Comparison of ENCODE assay signal across 26 mouse cellular contexts in the genomic region with DNA sequence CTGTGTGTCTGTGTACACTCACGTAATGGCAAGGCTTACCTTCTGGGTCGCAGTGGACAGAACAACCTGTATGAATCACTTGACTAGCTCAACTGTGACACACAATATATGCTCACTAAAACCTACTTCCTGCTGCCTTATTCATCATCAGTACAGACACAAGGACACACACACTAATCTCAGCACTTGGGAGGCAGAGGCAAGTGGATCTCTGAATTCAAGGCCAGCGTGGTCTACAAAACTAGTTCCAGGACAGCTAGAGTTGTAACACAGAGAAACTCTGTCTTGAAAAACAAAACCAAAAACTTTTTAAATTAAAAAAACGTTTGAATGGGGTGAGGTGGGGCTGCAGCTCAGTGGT. TPM values are rescaled to one million over a fixed set of nuclear protein-coding genes. Genes with fewer than 3 reads are reported as not detected.
DNase-seq lines count a peak whose midpoint lies in the region; ATAC-seq and TF ChIP-seq lines count a peak whose summit lies in the region.
"Had no signal": no experiment of that assay in that cellular context is flagged by ENCODE, and none has a peak within 500 bp of the region (broad histone marks: within the 10 kb centered on the region; RNA-seq: fewer than 3 reads in every experiment).

No protein-coding gene starts in this region.

- peak; percentile 23; the same call in 1 of the 2 replicates for ATAC-seq in liver, embryonic 11.5 days (replicated peaks; ENCODE audit: low FRiP score)
- peak; percentile 55 for ATAC-seq in liver, embryonic 14.5 days (ENCODE audit: insufficient read depth)
- peak; percentile 2; the same call in 1 of the 2 replicates for ATAC-seq in megakaryocyte progenitor cell, adult 5-6 weeks (replicated peaks; ENCODE audit: poor library complexity)
- ATAC-seq: CD4-positive, CD25-positive, alpha-beta regulatory T cell, adult 4 months; forebrain, embryonic 15.5 days; hindbrain, postnatal 0 days had no signal

- TF ChIP-seq CTCF in liver, embryonic 14.5 days (IDR thresholded peaks at IDR 0.05; ENCODE audit: low read depth): no peak

- TF ChIP-seq EP300 in liver, embryonic 14.5 days (IDR thresholded peaks at IDR 0.05; ENCODE audit: low read depth): no peak

- H3K36me3 ChIP-seq in liver, embryonic 11.5 days (ENCODE audit: control insufficient read depth, insufficient read depth, low read length): peaks cover 74% of the 10 kb centered on the region
- peaks cover 78% of the 10 kb centered on the region for H3K36me3 ChIP-seq in liver, embryonic 14.5 days (replicated peaks; ENCODE audit: control insufficient read depth, insufficient read depth, low read depth)

- no peaks in the 10 kb centered on the region for H3K27me3 ChIP-seq in liver, embryonic 11.5 days (replicated peaks; ENCODE audit: control insufficient read depth, insufficient read depth, low read length)
- H3K27me3 ChIP-seq in liver, embryonic 14.5 days (ENCODE audit: control insufficient read depth, insufficient read depth, low read length): no peaks in the 10 kb centered on the region
- H3K27me3 ChIP-seq: embryonic facial prominence, embryonic 12.5 days; forebrain, embryonic 15.5 days; heart, embryonic 15.5 days; hindbrain, embryonic 13.5 days had no signal

- peak overlapping the region; percentile 19; the same call in 1 of the 2 replicates for H3K4me2 ChIP-seq in liver, embryonic 11.5 days
- peak overlapping the region; percentile 53 for H3K4me2 ChIP-seq in liver, embryonic 14.5 days (ENCODE audit: low read depth)
- H3K4me2 ChIP-seq: embryonic facial prominence, embryonic 12.5 days; forebrain, embryonic 15.5 days; heart, embryonic 15.5 days; hindbrain, embryonic 13.5 days had no signal

- no peak for DNase-seq in liver, embryonic 11.5 days (ENCODE audit: low spot score)
- DNase-seq in liver: no peak
- DNase-seq in liver, embryonic 14.5 days (ENCODE audit: low read depth in 3 of 3, low spot score in 3 of 3): no peak
- DNase-seq in retina, embryonic 14.5 days (ENCODE audit: low spot score): no peak
- no peak for DNase-seq in gastrocnemius, postnatal 10 days
- DNase-seq in left cerebral cortex, adult 11 months (ENCODE audit: low spot score): no peak
- DNase-seq: adrenal gland, adult 8-10 months; adrenal gland, postnatal 36 days; B cell, adult 2 months; cerebellum, adult 11-12 months; cerebellum, adult 9-10 months; cerebellum, postnatal 25 days; heart, adult 18-20 months; heart, postnatal 14 days had no signal

- H3K4me1 ChIP-seq in liver, embryonic 11.5 days (replicated peaks; ENCODE audit: control insufficient read depth, insufficient read depth, low read length): peaks cover 24% of the 10 kb centered on the region
- peaks cover 27 to 31% of the 10 kb centered on the region in 2 experiments for H3K4me1 ChIP-seq in liver, embryonic 14.5 days (replicated peaks; ENCODE audit: control insufficient read depth in 2 of 2, insufficient read depth in 2 of 2, low read length in 1 of 2)
- H3K4me1 ChIP-seq: forebrain, embryonic 15.5 days; hindbrain, embryonic 13.5 days had no signal

- no peak overlapping the region for H3K4me3 ChIP-seq in liver, embryonic 11.5 days (ENCODE audit: low read depth, low read length)
- H3K4me3 ChIP-seq in liver, embryonic 14.5 days (ENCODE audit: insufficient read depth in 1 of 2, low read depth in 2 of 2, low read length in 2 of 2): 0 out of 4 replicates have a peak overlapping the region, but pooled peaks of 1 of the 2 experiments have one; percentile 11
- H3K4me3 ChIP-seq: embryonic facial prominence, embryonic 12.5 days; forebrain, embryonic 10.5 days; forebrain, embryonic 15.5 days; heart, embryonic 10.5 days; heart, embryonic 15.5 days; hindbrain, embryonic 13.5 days had no signal

- no peaks in the 10 kb centered on the region for H3K9me3 ChIP-seq in liver, embryonic 11.5 days (ENCODE audit: control insufficient read depth, low read length)
- no peaks in the 10 kb centered on the region for H3K9me3 ChIP-seq in liver, embryonic 14.5 days (ENCODE audit: control insufficient read depth, low read length)
- H3K9me3 ChIP-seq: embryonic facial prominence, embryonic 12.5 days; forebrain, embryonic 10.5 days; forebrain, embryonic 15.5 days; G1E; heart, embryonic 10.5 days; heart, embryonic 15.5 days; hindbrain, embryonic 13.5 days had no signal

- peak overlapping the region; percentile 81 for H3K27ac ChIP-seq in liver, embryonic 11.5 days (ENCODE audit: low read depth, low read length)
- H3K27ac ChIP-seq in liver, embryonic 14.5 days: peak overlapping the region; percentile 92
- H3K27ac ChIP-seq: embryonic facial prominence, embryonic 12.5 days; forebrain, embryonic 10.5 days; forebrain, embryonic 15.5 days; heart, embryonic 10.5 days; heart, embryonic 15.5 days; hindbrain, embryonic 13.5 days; hindbrain, postnatal 0 days had no signal

- WGBS in liver, embryonic 11.5 days: 71% methylated on average over 4 of the region's 4 CpGs
- 49% methylated on average over 4 of the region's 4 CpGs for WGBS in liver, embryonic 14.5 days (ENCODE audit: insufficient replicate concordance)

- peak overlapping the region; percentile 3; the same call in 1 of the 2 replicates for H3K9ac ChIP-seq in liver, embryonic 11.5 days (ENCODE audit: low read depth, low read length)
- H3K9ac ChIP-seq in liver, embryonic 14.5 days (replicated peaks): peak overlapping the region; percentile 44
- H3K9ac ChIP-seq: embryonic facial prominence, embryonic 12.5 days; forebrain, embryonic 15.5 days; heart, embryonic 15.5 days; hindbrain, embryonic 13.5 days had no signal

RNA-seq across cellular contexts. Expression of a gene that starts 6.4 kb away (rescaled TPM):
- polyA plus RNA-seq in liver, embryonic 11.5 days (2014; fragmentation: Nextera tagmentation; extraction: Ambion mirVana): 128 and 140 TPM in 2 replicates
- 77.4 and 83.3 TPM in 2 replicates for polyA plus RNA-seq in liver, embryonic 14.5 days (2012; rRNA removed)
- polyA plus RNA-seq in liver, embryonic 14.5 days (2014; fragmentation: Nextera tagmentation; extraction: Ambion mirVana): 78.3 and 85.3 TPM in 2 replicates
- 38.4 and 50.6 TPM in 2 replicates for total RNA-seq in megakaryocyte progenitor cell, adult 5-6 weeks (2015)
- total RNA-seq in megakaryocyte progenitor cell, adult 5-6 weeks (2017): 97.3 and 105 TPM in 2 replicates
- 10 to 100 TPM; 35.8 to 36.6 TPM for total RNA-seq in gastrocnemius, postnatal 10 days (2021)

RNA-seq across cellular contexts. Expression of a gene that starts 28.4 kb away (rescaled TPM):
- 0.12 and 0.16 TPM in 2 replicates for polyA plus RNA-seq in liver, embryonic 11.5 days (2014; fragmentation: Nextera tagmentation; extraction: Ambion mirVana)
- polyA plus RNA-seq in liver, embryonic 14.5 days (2012; rRNA removed): 0.03 and 0.04 TPM in 2 replicates
- polyA plus RNA-seq in liver, embryonic 14.5 days (2014; fragmentation: Nextera tagmentation; extraction: Ambion mirVana): not detected in 2 replicates
- not detected in 2 replicates for total RNA-seq in megakaryocyte progenitor cell, adult 5-6 weeks (2015)
- total RNA-seq in megakaryocyte progenitor cell, adult 5-6 weeks (2017): under 0.01 and 0.10 TPM in 2 replicates
- 1 to 10 TPM; 2.2 to 2.7 TPM for total RNA-seq in gastrocnemius, postnatal 10 days (2021)
- polyA plus RNA-seq: CD4-positive, CD25-positive, alpha-beta regulatory T cell, adult 4 months; heart, embryonic 10.5 days had no signal

RNA-seq across cellular contexts. Expression of a gene that starts 33.3 kb away (rescaled TPM):
- polyA plus RNA-seq in liver, embryonic 11.5 days (2014; fragmentation: Nextera tagmentation; extraction: Ambion mirVana): 14.3 and 17.0 TPM in 2 replicates
- polyA plus RNA-seq in liver, embryonic 14.5 days (2012; rRNA removed): 4.3 and 5.7 TPM in 2 replicates
- polyA plus RNA-seq in liver, embryonic 14.5 days (2014; fragmentation: Nextera tagmentation; extraction: Ambion mirVana): 3.9 and 4.3 TPM in 2 replicates
- 38.5 and 43.3 TPM in 2 replicates for total RNA-seq in megakaryocyte progenitor cell, adult 5-6 weeks (2015)
- total RNA-seq in megakaryocyte progenitor cell, adult 5-6 weeks (2017): 18.6 and 29.0 TPM in 2 replicates
- total RNA-seq in gastrocnemius, postnatal 10 days (2021): 10 to 100 TPM; 46.9 to 59.9 TPM

RNA-seq across cellular contexts. Expression of a gene that starts 48.1 kb away (rescaled TPM):
- polyA plus RNA-seq in liver, embryonic 11.5 days (2014; fragmentation: Nextera tagmentation; extraction: Ambion mirVana): not detected in 2 replicates
- not detected in 2 replicates for polyA plus RNA-seq in liver, embryonic 14.5 days (2012; rRNA removed)
- polyA plus RNA-seq in liver, embryonic 14.5 days (2014; fragmentation: Nextera tagmentation; extraction: Ambion mirVana): not detected in 2 replicates
- not detected in 2 replicates for total RNA-seq in megakaryocyte progenitor cell, adult 5-6 weeks (2015)
- total RNA-seq in megakaryocyte progenitor cell, adult 5-6 weeks (2017): not detected in 2 replicates
- total RNA-seq in gastrocnemius, postnatal 10 days (2021): not detected
- total RNA-seq: adrenal gland, adult 8-10 months; adrenal gland, postnatal 36 days; G1E; gastrocnemius, adult 8-10 months; heart, adult 18-20 months; heart, postnatal 14 days; hematopoietic stem cell, adult 5-6 weeks had no signal
- polyA plus RNA-seq: CD4-positive, CD25-positive, alpha-beta regulatory T cell, adult 4 months; G1E; heart, embryonic 10.5 days; heart, embryonic 15.5 days had no signal

RNA-seq across cellular contexts. Expression of a gene that starts 56.6 kb away (rescaled TPM):
- 6.7 and 7.4 TPM in 2 replicates for polyA plus RNA-seq in liver, embryonic 11.5 days (2014; fragmentation: Nextera tagmentation; extraction: Ambion mirVana)
- 2.3 and 2.5 TPM in 2 replicates for polyA plus RNA-seq in liver, embryonic 14.5 days (2012; rRNA removed)
- polyA plus RNA-seq in liver, embryonic 14.5 days (2014; fragmentation: Nextera tagmentation; extraction: Ambion mirVana): 2.9 and 3.2 TPM in 2 replicates
- 10.7 and 17.8 TPM in 2 replicates for total RNA-seq in megakaryocyte progenitor cell, adult 5-6 weeks (2015)
- total RNA-seq in megakaryocyte progenitor cell, adult 5-6 weeks (2017): 5.4 and 7.9 TPM in 2 replicates
- 1 to 10 TPM; 2.1 to 2.7 TPM for total RNA-seq in gastrocnemius, postnatal 10 days (2021)

Comparison
In these comparisons a context has a peak if more than half of its experiments do, and no peak if none do; other contexts are left out.
1. ATAC-seq: peak in every context shown above with its lines; median percentile 55 in liver, embryonic 14.5 days; 23 in liver, embryonic 11.5 days; 2 in megakaryocyte progenitor cell, adult 5-6 weeks.